Mouse (Mus musculus) embryonic fibroblast, embryonic 13.5 days (primary cell): Measurements from ENCODE around the gene Adgrb2.

Source experiments
- CTCF ChIP-seq: IDR thresholded peaks from 2 replicates; pipeline ENCODE4 v1.5.1; 2011; ENCODE audit warnings: mild to moderate bottlenecking, control low read depth, low read length, moderate library complexity, borderline replicate concordance; ENCODE audit not compliant: insufficient read depth
- POLR2A ChIP-seq: IDR thresholded peaks from 2 replicates; pipeline ENCODE4 v1.6.1; 2011; ENCODE audit warnings: low read depth, mild to moderate bottlenecking, control low read depth, low read length, moderate library complexity

DNA sequence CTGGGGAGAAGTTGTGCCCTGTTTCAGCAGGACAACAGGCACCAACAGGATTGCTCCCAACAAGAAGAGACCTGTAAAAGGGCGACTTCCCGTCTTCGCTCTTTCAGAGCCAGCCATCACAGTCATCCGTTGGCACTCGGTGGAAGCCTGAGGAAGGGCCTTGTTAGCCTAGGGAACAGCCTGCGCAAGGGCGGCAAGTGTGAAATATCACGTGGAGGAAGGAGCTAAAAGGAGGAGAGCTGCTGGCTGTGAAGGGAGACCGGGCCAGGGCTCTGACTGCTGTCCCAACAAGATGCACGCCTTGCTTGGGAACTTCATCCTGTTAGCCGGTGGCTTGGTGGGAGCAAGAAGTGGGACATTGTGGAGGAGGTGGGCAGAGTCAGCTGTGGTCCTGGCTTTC is 13.5 kb downstream of the Adgrb2 start:
- TF ChIP-seq POLR2A (no peak), CTCF (no peak)
